Mouse (Mus musculus): ENCODE results near the gene Slc44a1. TPM values are rescaled to one million over a fixed set of nuclear protein-coding genes. Genes with fewer than 3 reads are reported as not detected.

Gene Slc44a1
- polyA plus RNA-seq, 1 experiment from 2014 or later, result 48.8 TPM

DNA sequence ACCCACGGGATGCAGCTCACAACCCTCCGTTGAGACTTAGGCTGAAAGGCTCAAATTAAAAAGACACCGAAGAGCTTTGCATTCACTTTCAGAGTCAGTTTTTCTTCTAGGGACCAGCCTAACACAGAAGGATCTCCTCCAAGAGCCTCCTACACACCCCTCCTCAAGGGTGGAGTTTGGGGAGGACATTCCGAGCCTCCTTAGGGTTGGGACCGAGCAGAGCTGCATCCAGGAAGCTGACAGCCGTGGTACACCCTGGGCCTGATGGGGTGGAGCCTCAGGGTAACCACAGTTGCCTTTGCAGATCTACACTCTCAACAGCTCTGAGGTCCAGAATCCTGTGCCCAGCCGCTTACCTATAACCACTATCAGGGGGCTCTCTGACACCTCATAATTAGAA, 23.3 kb upstream of the Slc44a1 start:
- Histone ChIP-seq H3K9me3 (ENCODE audit: control insufficient read depth, low read length) (no peaks in the 10 kb centered on the region), H3K27me3 (ENCODE audit: control insufficient read depth, insufficient read depth, low read length) (no peaks in the 10 kb centered on the region), H3K36me3 (ENCODE audit: control insufficient read depth, insufficient read depth, low read length) (no peaks in the 10 kb centered on the region), H3K27ac (ENCODE audit: low read depth, low read length) (no peak overlapping the region), H3K4me1 (ENCODE audit: control insufficient read depth, insufficient read depth, low read length) (no peaks in the 10 kb centered on the region), H3K4me2 (replicated peaks; ENCODE audit: low read depth, low read length) (no peak overlapping the region), H3K9ac (ENCODE audit: low read depth, low read length) (no peak overlapping the region), H3K4me3 (ENCODE audit: low read length) (no peak overlapping the region)
- ATAC-seq (ENCODE audit: low FRiP score, low TSS enrichment), result peak; percentile 73; the same call in 1 of the 2 replicates
- 46% methylated on average over 7 of the region's 7 CpGs for WGBS

GRCm38 (mm10) chr4:53422799-53423198, 17.4 kb upstream of the Slc44a1 start:
- Histone ChIP-seq H3K36me3 (ENCODE audit: control insufficient read depth, insufficient read depth, low read length) (no peaks in the 10 kb centered on the region), H3K27me3 (ENCODE audit: control insufficient read depth, insufficient read depth, low read length) (no peaks in the 10 kb centered on the region), H3K27ac (ENCODE audit: low read depth, low read length) (no peak overlapping the region), H3K4me2 (replicated peaks; ENCODE audit: low read depth, low read length) (no peak overlapping the region), H3K9me3 (ENCODE audit: control insufficient read depth, low read length) (no peaks in the 10 kb centered on the region), H3K4me3 (ENCODE audit: low read length) (no peak overlapping the region), H3K4me1 (ENCODE audit: control insufficient read depth, insufficient read depth, low read length) (no peaks in the 10 kb centered on the region), H3K9ac (ENCODE audit: low read depth, low read length) (no peak overlapping the region)
- ATAC-seq (ENCODE audit: low FRiP score, low TSS enrichment), result no peak
- 82% methylated on average over 2 of the region's 2 CpGs for WGBS

DNA sequence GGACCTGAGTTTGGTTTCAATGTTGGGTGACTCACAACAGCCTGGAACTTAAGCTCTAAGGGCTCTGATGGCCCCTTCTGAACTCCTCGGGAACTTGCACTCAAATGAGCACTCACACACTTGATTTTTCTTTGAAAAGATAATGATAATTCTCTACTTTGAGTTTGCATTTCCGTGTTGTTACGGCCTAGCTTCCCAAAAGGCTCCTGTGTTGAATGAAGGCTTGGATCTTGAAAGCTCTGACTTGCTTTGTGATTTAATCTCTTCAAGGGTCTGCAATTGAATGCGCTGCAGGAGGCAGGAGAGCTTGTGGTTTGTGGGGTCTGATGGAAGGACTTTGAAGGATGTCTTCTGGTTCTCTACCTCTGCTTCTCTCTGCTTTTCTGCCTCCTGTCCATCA, 13.1 kb upstream of the Slc44a1 start:
- Histone ChIP-seq H3K27me3 (ENCODE audit: control insufficient read depth, insufficient read depth, low read length) (no peaks in the 10 kb centered on the region), H3K9me3 (ENCODE audit: control insufficient read depth, low read length) (no peaks in the 10 kb centered on the region), H3K36me3 (ENCODE audit: control insufficient read depth, insufficient read depth, low read length) (no peaks in the 10 kb centered on the region), H3K4me2 (replicated peaks; ENCODE audit: low read depth, low read length) (no peak overlapping the region), H3K4me3 (ENCODE audit: low read length) (no peak overlapping the region), H3K9ac (ENCODE audit: low read depth, low read length) (no peak overlapping the region), H3K4me1 (ENCODE audit: control insufficient read depth, insufficient read depth, low read length) (0 out of 2 replicates have a peak, but pooled peaks cover 4% of the 10 kb centered on the region), H3K27ac (ENCODE audit: low read depth, low read length) (no peak overlapping the region)
- WGBS, result 89% methylated on average over 4 of the region's 4 CpGs
- no peak for ATAC-seq (ENCODE audit: low FRiP score, low TSS enrichment)

GRCm38 (mm10) chr4:53430522-53430921, 9.7 kb upstream of the Slc44a1 start:
- no peak overlapping the region for H3K9ac ChIP-seq (ENCODE audit: low read depth, low read length)
- no peaks in the 10 kb centered on the region for H3K36me3 ChIP-seq (ENCODE audit: control insufficient read depth, insufficient read depth, low read length)
- no peaks in the 10 kb centered on the region for H3K27me3 ChIP-seq (ENCODE audit: control insufficient read depth, insufficient read depth, low read length)
- 29% methylated on average over 6 of the region's 6 CpGs for WGBS
- H3K27ac ChIP-seq (ENCODE audit: low read depth, low read length), result no peak overlapping the region
- no peak overlapping the region for H3K4me2 ChIP-seq (replicated peaks; ENCODE audit: low read depth, low read length)
- no peaks in the 10 kb centered on the region for H3K9me3 ChIP-seq (ENCODE audit: control insufficient read depth, low read length)
- no peak overlapping the region for H3K4me3 ChIP-seq (ENCODE audit: low read length)
- ATAC-seq (ENCODE audit: low FRiP score, low TSS enrichment), result no peak
- H3K4me1 ChIP-seq (ENCODE audit: control insufficient read depth, insufficient read depth, low read length), result 0 out of 2 replicates have a peak, but pooled peaks cover 4% of the 10 kb centered on the region

DNA sequence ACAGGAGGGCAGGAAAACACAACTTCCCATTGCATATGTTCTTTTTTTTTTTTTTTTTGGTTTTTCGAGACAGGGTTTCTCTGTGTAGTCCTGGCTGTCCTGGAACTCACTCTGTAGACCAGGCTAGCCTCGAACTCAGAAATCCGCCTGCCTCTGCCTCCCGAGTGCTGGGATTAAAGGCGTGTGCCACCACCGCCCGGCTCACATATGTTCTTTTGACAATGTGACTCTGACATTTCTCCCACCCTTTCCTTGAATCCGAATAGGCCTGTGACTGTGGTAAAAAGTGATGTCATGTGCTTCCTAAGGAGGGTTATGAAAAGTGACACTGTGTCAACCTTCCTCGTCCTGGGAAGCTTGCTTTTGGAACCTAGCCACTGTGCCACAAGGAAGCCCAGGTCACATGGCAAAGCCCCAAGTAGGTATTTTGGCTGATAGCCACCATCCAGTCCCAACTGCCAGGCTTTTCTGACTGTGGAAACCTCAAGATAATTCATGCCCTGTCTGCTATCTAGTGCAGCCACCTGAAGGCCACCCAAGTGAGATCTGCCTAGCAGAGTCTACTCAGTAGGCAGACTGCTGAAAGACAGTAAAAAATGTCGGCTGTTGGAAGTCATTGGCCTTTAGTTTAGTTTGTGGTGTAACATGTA, 8.5 kb upstream of the Slc44a1 start:
- H3K9me3 ChIP-seq (ENCODE audit: control insufficient read depth, low read length), result no peaks in the 10 kb centered on the region
- no peak for ATAC-seq (ENCODE audit: low FRiP score, low TSS enrichment)
- H3K36me3 ChIP-seq (ENCODE audit: control insufficient read depth, insufficient read depth, low read length), result no peaks in the 10 kb centered on the region
- no peaks in the 10 kb centered on the region for H3K27me3 ChIP-seq (ENCODE audit: control insufficient read depth, insufficient read depth, low read length)
- no peak overlapping the region for H3K27ac ChIP-seq (ENCODE audit: low read depth, low read length)
- H3K4me1 ChIP-seq (ENCODE audit: control insufficient read depth, insufficient read depth, low read length), result 0 out of 2 replicates have a peak, but pooled peaks cover 4% of the 10 kb centered on the region
- H3K4me2 ChIP-seq (replicated peaks; ENCODE audit: low read depth, low read length), result no peak overlapping the region
- no peak overlapping the region for H3K4me3 ChIP-seq (ENCODE audit: low read length)
- 85% methylated on average over 9 of the region's 10 CpGs for WGBS
- no peak overlapping the region for H3K9ac ChIP-seq (ENCODE audit: low read depth, low read length)

DNA sequence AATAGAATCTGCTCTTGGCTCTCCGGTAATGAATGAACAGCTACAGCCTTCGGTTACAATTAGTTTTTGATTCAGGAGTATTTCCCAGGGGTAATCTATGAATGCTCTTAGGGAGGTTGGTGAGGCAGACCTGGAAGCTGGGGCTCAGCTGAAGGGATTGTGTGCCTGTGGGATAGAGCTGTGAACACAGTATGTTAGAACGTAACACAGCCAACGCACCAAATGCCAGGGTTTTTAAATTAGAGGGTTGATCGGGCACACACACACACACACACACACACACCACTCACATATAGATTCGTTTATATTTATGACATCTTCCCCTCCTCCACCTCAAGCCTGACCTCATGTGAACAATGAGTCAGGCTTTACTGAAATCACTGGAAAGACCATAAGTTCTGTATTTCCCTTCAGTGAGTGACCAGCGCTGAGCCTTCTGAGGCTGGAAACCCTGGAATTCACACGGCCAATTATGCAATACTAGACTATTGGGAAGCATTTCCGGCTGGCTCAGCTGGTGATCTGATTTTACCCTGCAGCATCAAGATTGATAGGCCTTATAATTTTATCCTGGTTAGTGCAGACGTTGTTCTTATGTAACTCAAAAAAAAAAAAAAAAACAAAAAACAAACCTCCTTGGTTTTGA, 3.0 kb upstream of the Slc44a1 start:
- Histone ChIP-seq H3K4me3 (ENCODE audit: low read length) (no peak overlapping the region), H3K27me3 (ENCODE audit: control insufficient read depth, insufficient read depth, low read length) (no peaks in the 10 kb centered on the region), H3K27ac (ENCODE audit: low read depth, low read length) (no peak overlapping the region), H3K4me2 (replicated peaks; ENCODE audit: low read depth, low read length) (no peak overlapping the region), H3K9ac (ENCODE audit: low read depth, low read length) (no peak overlapping the region), H3K9me3 (ENCODE audit: control insufficient read depth, low read length) (no peaks in the 10 kb centered on the region), H3K36me3 (ENCODE audit: control insufficient read depth, insufficient read depth, low read length) (no peaks in the 10 kb centered on the region), H3K4me1 (ENCODE audit: control insufficient read depth, insufficient read depth, low read length) (peaks cover 4% of the 10 kb centered on the region; the same call in 1 of the 2 replicates)
- WGBS, result 58% methylated on average over 10 of the region's 10 CpGs
- ATAC-seq (ENCODE audit: low FRiP score, low TSS enrichment), result no peak

GRCm38 (mm10) chr4:53438386-53438785, 1.8 kb upstream of the Slc44a1 start:
- 76% methylated on average over 2 of the region's 2 CpGs for WGBS
- H3K36me3 ChIP-seq (ENCODE audit: control insufficient read depth, insufficient read depth, low read length), result no peaks in the 10 kb centered on the region
- H3K4me1 ChIP-seq (ENCODE audit: control insufficient read depth, insufficient read depth, low read length), result peaks cover 12% of the 10 kb centered on the region; the same call in 1 of the 2 replicates
- H3K4me2 ChIP-seq (replicated peaks; ENCODE audit: low read depth, low read length), result no peak overlapping the region
- ATAC-seq (ENCODE audit: low FRiP score, low TSS enrichment), result no peak
- no peak overlapping the region for H3K9ac ChIP-seq (ENCODE audit: low read depth, low read length)
- no peaks in the 10 kb centered on the region for H3K27me3 ChIP-seq (ENCODE audit: control insufficient read depth, insufficient read depth, low read length)
- no peak overlapping the region for H3K4me3 ChIP-seq (ENCODE audit: low read length)
- no peaks in the 10 kb centered on the region for H3K9me3 ChIP-seq (ENCODE audit: control insufficient read depth, low read length)
- H3K27ac ChIP-seq (ENCODE audit: low read depth, low read length), result no peak overlapping the region

GRCm38 (mm10) chr4:53438836-53439480, 1.3 kb upstream of the Slc44a1 start:
- Histone ChIP-seq H3K4me1 (ENCODE audit: control insufficient read depth, insufficient read depth, low read length) (peaks cover 12% of the 10 kb centered on the region; the same call in 1 of the 2 replicates), H3K9me3 (ENCODE audit: control insufficient read depth, low read length) (no peaks in the 10 kb centered on the region), H3K27me3 (ENCODE audit: control insufficient read depth, insufficient read depth, low read length) (no peaks in the 10 kb centered on the region), H3K9ac (ENCODE audit: low read depth, low read length) (no peak overlapping the region), H3K4me3 (ENCODE audit: low read length) (peak overlapping the region; percentile 91; the same call in 1 of the 2 replicates), H3K4me2 (replicated peaks; ENCODE audit: low read depth, low read length) (peak overlapping the region; percentile 96), H3K27ac (ENCODE audit: low read depth, low read length) (no peak overlapping the region), H3K36me3 (ENCODE audit: control insufficient read depth, insufficient read depth, low read length) (no peaks in the 10 kb centered on the region)
- WGBS, result 78% methylated on average over 7 of the region's 7 CpGs
- ATAC-seq (ENCODE audit: low FRiP score, low TSS enrichment), result no peak

DNA sequence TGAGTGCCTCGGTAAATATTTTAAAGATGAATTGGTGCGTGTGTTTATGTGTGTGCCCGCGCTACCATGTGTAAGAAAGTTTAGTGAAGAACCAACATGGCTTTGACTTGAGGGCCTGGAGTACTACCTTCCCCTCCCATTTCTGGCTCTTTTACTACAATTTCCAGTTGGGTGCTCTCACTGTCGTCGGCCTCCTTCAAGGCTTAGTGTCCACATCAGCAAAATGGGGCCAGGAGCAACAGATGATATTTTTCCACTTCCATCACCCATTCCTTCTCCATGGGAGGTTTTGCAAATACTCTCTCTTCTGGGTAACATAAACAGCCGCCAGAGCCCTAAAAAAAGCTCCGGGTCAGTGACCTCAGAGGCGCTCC, 590 bp upstream of the Slc44a1 start:
- Histone ChIP-seq H3K27me3 (ENCODE audit: control insufficient read depth, insufficient read depth, low read length) (no peaks in the 10 kb centered on the region), H3K4me2 (replicated peaks; ENCODE audit: low read depth, low read length) (peak overlapping the region; percentile 96), H3K9ac (ENCODE audit: low read depth, low read length) (peak overlapping the region; percentile 83), H3K9me3 (ENCODE audit: control insufficient read depth, low read length) (no peaks in the 10 kb centered on the region), H3K27ac (ENCODE audit: low read depth, low read length) (peak overlapping the region; percentile 85), H3K4me1 (ENCODE audit: control insufficient read depth, insufficient read depth, low read length) (peaks cover 12% of the 10 kb centered on the region; the same call in 1 of the 2 replicates), H3K36me3 (ENCODE audit: control insufficient read depth, insufficient read depth, low read length) (no peaks in the 10 kb centered on the region), H3K4me3 (ENCODE audit: low read length) (peak overlapping the region; percentile 91)
- no peak for ATAC-seq (ENCODE audit: low FRiP score, low TSS enrichment)
- WGBS, result 17% methylated on average over 9 of the region's 9 CpGs

All from kidney, embryonic 14.5 days (tissue).